In genomic region chr6:73249049-73249422, GRCm38 (mm10) we compare ENCODE assay signal across 8 mouse cellular contexts. TPM values are rescaled to one million over a fixed set of nuclear protein-coding genes. Genes with fewer than 3 reads are reported as not detected.
DNase-seq lines count a peak whose midpoint lies in the region; ATAC-seq lines count a peak whose summit lies in the region.

No protein-coding gene starts in this region.

- H3K27me3 ChIP-seq in neural tube, embryonic 11.5 days (ENCODE audit: control insufficient read depth, insufficient read depth, low read length), result no peaks in the 10 kb centered on the region
- no peaks in the 10 kb centered on the region for H3K27me3 ChIP-seq in heart, embryonic 10.5 days (ENCODE audit: insufficient read depth, poor library complexity, severe bottlenecking)
- no peaks in the 10 kb centered on the region for H3K27me3 ChIP-seq in kidney, embryonic 16.5 days (ENCODE audit: insufficient read depth, low read length)

- ATAC-seq in neural tube, embryonic 11.5 days (ENCODE audit: insufficient read depth, low FRiP score, low TSS enrichment), result no peak; the same call in 1 of the 2 replicates
- no peak for ATAC-seq in kidney, embryonic 16.5 days (ENCODE audit: low FRiP score, low TSS enrichment)

- peak; percentile 30 for DNase-seq in neural tube, embryonic 11.5 days (ENCODE audit: low spot score)
- DNase-seq in neural tube, embryonic 10.5 days (ENCODE audit: extremely low spot score, low spot score), result no peak
- peak; percentile 34 to 49 for DNase-seq in cerebellum, adult 18-20 months
- no peak for DNase-seq in heart, embryonic 10.5 days (ENCODE audit: low spot score)
- DNase-seq in mesoderm, embryonic 11.5 days (ENCODE audit: low read depth, low spot score), result peak; percentile 11
- no peak for DNase-seq in urinary bladder, postnatal 25 days (ENCODE audit: low spot score)
- DNase-seq in left cerebral cortex, adult 18-20 months (ENCODE audit: low spot score in 2 of 2), result no peak

- peak overlapping the region; percentile 69 for H3K4me2 ChIP-seq in neural tube, embryonic 11.5 days (ENCODE audit: low read depth)
- peak overlapping the region; percentile 86 for H3K4me2 ChIP-seq in kidney, embryonic 16.5 days (replicated peaks; ENCODE audit: low read depth, low read length)

- no peak overlapping the region for H3K27ac ChIP-seq in neural tube, embryonic 11.5 days (ENCODE audit: low read depth, low read length)
- peak overlapping the region; percentile 92 for H3K27ac ChIP-seq in heart, embryonic 10.5 days
- H3K27ac ChIP-seq in kidney, embryonic 16.5 days (ENCODE audit: low read length), result peak overlapping the region; percentile 81

- H3K36me3 ChIP-seq in neural tube, embryonic 11.5 days (ENCODE audit: control insufficient read depth, insufficient read depth, low read length), result no peaks in the 10 kb centered on the region
- H3K36me3 ChIP-seq in heart, embryonic 10.5 days, result peaks cover 6% of the 10 kb centered on the region
- H3K36me3 ChIP-seq in kidney, embryonic 16.5 days (ENCODE audit: insufficient read depth, low read length), result no peaks in the 10 kb centered on the region

- H3K4me3 ChIP-seq in neural tube, embryonic 11.5 days (ENCODE audit: low read depth, low read length), result peak overlapping the region; percentile 84
- H3K4me3 ChIP-seq in heart, embryonic 10.5 days, result peak overlapping the region; percentile 95
- peak overlapping the region; percentile 99 for H3K4me3 ChIP-seq in kidney, embryonic 16.5 days (ENCODE audit: low read length)

- 11% methylated on average over 12 of the region's 12 CpGs for WGBS in neural tube, embryonic 11.5 days
- 5% methylated on average over 12 of the region's 12 CpGs for WGBS in heart, embryonic 10.5 days
- WGBS in kidney, embryonic 16.5 days, result 4% methylated on average over 12 of the region's 12 CpGs

- no peaks in the 10 kb centered on the region for H3K9me3 ChIP-seq in neural tube, embryonic 11.5 days (ENCODE audit: control insufficient read depth, low read length)
- H3K9me3 ChIP-seq in heart, embryonic 10.5 days, result no peaks in the 10 kb centered on the region
- no peaks in the 10 kb centered on the region for H3K9me3 ChIP-seq in kidney, embryonic 16.5 days (ENCODE audit: low read length)

- H3K9ac ChIP-seq in neural tube, embryonic 11.5 days (ENCODE audit: low read length), result peak overlapping the region; percentile 80
- H3K9ac ChIP-seq in kidney, embryonic 16.5 days (replicated peaks; ENCODE audit: low read length), result peak overlapping the region; percentile 93

- H3K4me1 ChIP-seq in neural tube, embryonic 11.5 days (ENCODE audit: control insufficient read depth, insufficient read depth, low read length), result peaks cover 6% of the 10 kb centered on the region; the same call in 1 of the 2 replicates
- H3K4me1 ChIP-seq in heart, embryonic 10.5 days, result peaks cover 14% of the 10 kb centered on the region
- H3K4me1 ChIP-seq in kidney, embryonic 16.5 days (ENCODE audit: insufficient read depth, low read length), result peaks cover 15% of the 10 kb centered on the region

RNA-seq across cellular contexts. Expression of gene Suclg1, which starts 0.9 kb away (rescaled TPM):
- 159 and 172 TPM in 2 replicates for polyA plus RNA-seq in neural tube, embryonic 11.5 days (2014; fragmentation: Nextera tagmentation; extraction: Ambion mirVana)
- polyA plus RNA-seq in heart, embryonic 10.5 days (2016; fragmentation: Nextera tagmentation; extraction: Ambion mirVana), result 241 and 269 TPM in 2 replicates
- 230 and 251 TPM in 2 replicates for polyA plus RNA-seq in kidney, embryonic 16.5 days (2015; fragmentation: Nextera tagmentation; extraction: Ambion mirVana)
- total RNA-seq in left cerebral cortex, adult 18-20 months (2021), result 100 to 1,000 TPM; 123 to 134 TPM

RNA-seq across cellular contexts. Expression of gene Dnah6, which starts 27.6 kb away (rescaled TPM):
- polyA plus RNA-seq in neural tube, embryonic 11.5 days (2014; fragmentation: Nextera tagmentation; extraction: Ambion mirVana), result 0.08 TPM in 1 of 2 replicates, not detected in the other
- 0.01 and 0.05 TPM in 2 replicates for polyA plus RNA-seq in heart, embryonic 10.5 days (2016; fragmentation: Nextera tagmentation; extraction: Ambion mirVana)
- polyA plus RNA-seq in kidney, embryonic 16.5 days (2015; fragmentation: Nextera tagmentation; extraction: Ambion mirVana), result 0.06 and 0.09 TPM in 2 replicates
- under 1 TPM; 0.30 TPM for total RNA-seq in left cerebral cortex, adult 18-20 months (2021)

Comparison
In these comparisons a context has a peak if more than half of its experiments do, and no peak if none do; other contexts are left out.
1. DNase-seq: peak in neural tube, embryonic 11.5 days (single experiment), cerebellum, adult 18-20 months (2 of 2) and mesoderm, embryonic 11.5 days (single experiment); none in neural tube, embryonic 10.5 days (single experiment), heart, embryonic 10.5 days (single experiment), urinary bladder, postnatal 25 days (single experiment) and left cerebral cortex, adult 18-20 months (0 of 2).
2. Peak in every context shown above with its lines, with median percentiles within 50 percentile points of each other: H3K4me3 ChIP-seq.